Mouse (Mus musculus): Measurements from ENCODE around the gene Zbtb7a.

GRCm38 (mm10) chr10:81119625-81120024 lies 15.4 kb upstream of the Zbtb7a start:
- TF ChIP-seq GATA1 (IDR thresholded peaks at IDR 0.05; ENCODE audit: borderline replicate concordance, low read length): no peak
- no peak for TF ChIP-seq FLI1 (IDR thresholded peaks at IDR 0.05; ENCODE audit: low read length)

Measured in megakaryocyte, embryonic 14.5 days (primary cell).